Mouse (Mus musculus) neural tube, embryonic 10.5 days (tissue): Measurements from ENCODE around the gene Ap1g1.
"Not testable (repeated sequence)": the region's sequence is repeated elsewhere in the genome, so short reads cannot be mapped to it uniquely, and the experiment has no call there.

Source experiments
- DNase-seq: peaks from one replicate; pipeline ENCODE4 v3.0.0-alpha.2; 2017; ENCODE audit warnings: low spot score; ENCODE audit errors: extremely low spot score

Ap1g1 gene

DNA sequence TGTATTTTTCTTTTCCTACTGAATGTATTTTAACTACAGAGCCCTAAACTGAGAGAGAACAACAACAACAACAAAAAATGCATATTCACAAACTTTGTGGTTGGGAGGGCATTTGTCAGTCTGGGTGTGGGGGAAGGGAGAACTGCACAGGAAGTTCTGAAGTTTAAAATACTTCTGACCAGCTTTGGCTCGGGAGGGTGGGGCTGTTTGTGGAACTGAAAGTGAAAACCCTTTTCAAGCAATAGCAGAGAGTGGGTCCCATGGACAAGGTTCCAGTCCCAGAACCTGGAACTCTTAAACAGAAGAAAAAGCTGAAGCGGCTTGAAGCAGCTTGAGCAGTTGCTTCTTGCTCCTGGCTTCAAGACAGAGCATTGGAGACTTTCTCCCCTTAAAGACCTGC, 85.0 kb downstream of the Ap1g1 start:
- DNase-seq, result no peak

GRCm38 (mm10) chr8:109864798-109865197, 86.4 kb downstream of the Ap1g1 start:
- DNase-seq, result no peak

- DNase-seq, result no peak
Measured at GRCm38 (mm10) chr8:109865536-109865935, 87.2 kb downstream of the Ap1g1 start.

- DNase-seq, result no peak
Measured at GRCm38 (mm10) chr8:109866690-109867089, 88.3 kb downstream of the Ap1g1 start.

GRCm38 (mm10) chr8:109868003-109868679, 89.8 kb downstream of the Ap1g1 start, which contains the start of gene Phlpp2:
Gene Phlpp2 (plus strand): TSS chr8:109868542.
- peak; percentile 94 for DNase-seq

DNA sequence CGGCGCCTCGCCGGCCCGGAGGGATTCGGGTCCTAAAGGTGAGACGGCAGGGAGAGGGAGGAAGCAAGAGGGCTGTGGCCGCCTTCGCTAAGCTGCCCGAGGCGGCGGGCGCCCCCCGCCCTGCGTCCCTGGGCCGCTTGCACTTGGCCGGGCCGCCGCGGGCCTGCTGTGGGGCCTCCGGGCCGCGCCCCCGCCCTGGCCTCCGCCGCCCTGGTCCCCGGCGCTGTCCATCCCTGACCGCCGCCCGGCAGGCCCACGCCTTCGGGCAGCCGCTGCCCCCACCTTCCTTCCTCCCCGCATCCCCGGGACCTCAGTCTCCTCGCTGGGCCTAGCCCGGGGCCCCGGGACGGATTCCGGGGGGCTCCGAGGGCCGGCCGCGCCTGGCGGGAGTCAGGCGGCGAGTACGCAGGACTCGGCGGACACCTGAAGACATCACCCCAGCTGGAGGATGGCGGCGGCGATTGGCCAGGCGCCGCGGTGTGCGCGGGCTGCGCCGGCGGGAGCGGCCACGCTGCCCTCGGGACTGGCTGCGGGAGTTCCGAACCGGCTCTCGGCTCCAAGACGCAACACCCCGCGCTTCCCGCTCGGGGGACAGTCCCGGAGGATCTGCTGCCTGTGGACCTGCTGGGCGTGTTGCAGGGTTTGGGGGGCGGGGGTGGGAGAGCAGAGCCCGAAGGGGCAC, 90.5 kb downstream of the Ap1g1 start:
- peak; percentile 81 for DNase-seq

GRCm38 (mm10) chr8:109871056-109871455, 92.7 kb downstream of the Ap1g1 start:
- DNase-seq, result no peak

DNA sequence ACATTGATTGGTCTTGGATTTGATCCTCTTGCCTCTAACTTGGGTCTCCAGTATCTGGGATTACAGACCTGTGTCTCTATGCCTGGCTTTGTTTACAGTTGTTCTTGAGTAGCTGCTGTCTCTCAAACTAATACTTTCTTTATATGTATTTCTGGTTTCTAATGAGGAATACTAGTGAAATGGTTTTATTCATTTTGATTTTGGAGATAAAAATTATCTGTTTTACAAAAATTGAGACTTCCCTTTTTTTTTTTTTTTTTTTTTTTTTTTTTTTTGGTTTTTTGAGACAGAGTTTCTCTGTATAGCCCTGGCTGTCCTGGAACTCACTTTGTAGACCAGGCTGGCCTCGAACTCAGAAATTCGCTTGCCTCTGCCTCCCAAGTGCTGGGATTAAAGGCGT, 95.4 kb downstream of the Ap1g1 start:
- not testable (repeated sequence) for DNase-seq

- no peak for DNase-seq
Measured at GRCm38 (mm10) chr8:109880012-109880662, 101.8 kb downstream of the Ap1g1 start.

DNA sequence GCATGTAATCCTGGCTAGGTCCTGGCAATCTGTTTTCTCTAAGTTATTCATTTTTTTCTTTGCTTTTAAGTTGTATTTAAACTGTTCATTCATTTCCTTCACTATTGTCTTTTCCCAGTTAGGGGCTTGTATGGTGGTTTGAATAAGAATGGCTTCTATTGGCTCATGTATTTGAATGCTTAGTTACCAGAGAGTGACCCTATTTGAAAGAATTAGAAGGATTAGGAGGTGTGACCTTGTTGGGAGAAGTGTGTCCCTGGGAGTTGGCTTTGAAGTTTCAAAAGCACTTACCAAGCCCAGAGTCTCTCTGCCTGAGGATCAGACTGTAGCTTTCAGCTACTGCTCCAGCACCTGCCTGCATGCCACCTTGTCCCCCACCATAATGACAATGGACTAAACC, 106.9 kb downstream of the Ap1g1 start:
- no peak for DNase-seq

DNA sequence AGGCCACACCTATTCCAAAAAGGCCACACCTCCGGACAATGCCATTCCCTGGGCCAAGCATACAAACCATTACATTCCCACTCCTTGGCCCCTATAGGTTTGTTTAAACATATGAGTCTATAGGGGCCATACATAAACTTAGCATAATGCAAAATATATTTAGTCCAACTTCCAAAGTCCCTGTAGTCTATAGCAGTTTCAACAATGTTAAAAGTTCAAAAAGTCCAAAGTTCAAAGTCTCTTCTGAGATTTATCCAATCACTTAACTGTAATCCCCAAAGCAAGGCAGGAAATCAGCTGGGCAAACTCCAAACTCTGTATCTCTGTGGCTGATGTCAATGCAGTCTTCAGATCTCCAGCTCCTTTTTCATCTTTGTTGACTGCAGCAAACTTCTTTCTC, 110.9 kb downstream of the Ap1g1 start:
- DNase-seq, result no peak

GRCm38 (mm10) chr8:109890794-109891585, 112.6 kb downstream of the Ap1g1 start:
- DNase-seq, result no peak

GRCm38 (mm10) chr8:109894636-109895035, 116.3 kb downstream of the Ap1g1 start:
- no peak for DNase-seq

DNA sequence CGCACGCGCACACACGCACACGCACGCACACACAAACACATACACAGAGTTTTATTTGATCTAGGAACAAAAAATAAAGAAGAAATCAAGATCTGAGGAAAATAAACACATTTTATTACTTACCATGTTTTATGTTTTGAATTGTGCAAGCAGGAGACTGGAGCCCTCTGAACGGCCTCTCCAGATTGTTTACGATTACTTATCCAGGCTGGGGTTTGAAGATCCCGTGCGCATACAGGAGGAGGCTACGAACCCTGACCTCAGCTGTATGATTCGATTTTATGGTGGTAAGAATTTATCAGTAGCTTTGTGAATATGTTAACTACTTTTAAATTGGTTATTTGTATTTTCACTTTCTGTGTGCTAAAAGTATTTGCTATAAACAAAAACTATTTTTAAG, 117.0 kb downstream of the Ap1g1 start:
- DNase-seq, result no peak

- DNase-seq, result no peak
Measured at GRCm38 (mm10) chr8:109902379-109902778, 124.0 kb downstream of the Ap1g1 start.

GRCm38 (mm10) chr8:109903909-109904469, 125.6 kb downstream of the Ap1g1 start:
- no peak for DNase-seq

- DNase-seq, result no peak
Measured at GRCm38 (mm10) chr8:109904928-109905668, 126.7 kb downstream of the Ap1g1 start.

DNA sequence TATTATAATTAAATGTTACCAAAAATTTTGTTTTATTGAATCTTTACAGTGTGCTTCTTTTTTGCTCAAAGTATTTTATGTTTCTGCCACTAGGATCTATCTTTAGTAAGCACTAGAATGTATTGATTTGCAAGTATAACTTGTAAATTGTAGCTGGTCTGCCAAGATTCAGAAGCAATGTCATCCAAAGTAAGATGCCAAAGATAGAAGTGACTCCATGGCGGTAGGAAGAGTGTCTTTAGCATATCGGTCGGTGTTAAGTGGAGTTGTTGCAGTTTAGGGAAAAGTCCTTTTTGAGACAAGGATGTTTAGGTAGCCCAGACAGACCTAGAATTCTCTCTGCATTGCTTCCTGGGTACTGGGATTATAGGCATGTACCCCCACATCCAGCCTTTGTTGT, 128.6 kb downstream of the Ap1g1 start:
- no peak for DNase-seq

GRCm38 (mm10) chr8:109907376-109907775, 129.0 kb downstream of the Ap1g1 start:
- DNase-seq, result no peak
